Mouse (Mus musculus) ES-E14 (cell line): Measurements from ENCODE around the gene Shq1. TPM values are rescaled to one million over a fixed set of nuclear protein-coding genes. Genes with fewer than 3 reads are reported as not detected.

ENCODE experiments used
- DNase-seq: peaks from one replicate; pipeline ENCODE4 v3.0.0-alpha.2; 2013; ENCODE audit warnings: low read depth, low spot score
- H3K27ac ChIP-seq: 2 replicates; pipeline ENCODE4 v1.5.1; 2012; ENCODE audit warnings: low read depth, mild to moderate bottlenecking, low read length, moderate library complexity, mixed read lengths; ENCODE audit not compliant: poor library complexity, insufficient read depth, severe bottlenecking
- H3K36me3 ChIP-seq: 2 replicates; pipeline ENCODE4 v1.6.1; 2012; ENCODE audit warnings: mild to moderate bottlenecking, low read length, moderate library complexity, mixed read lengths; ENCODE audit not compliant: control insufficient read depth, poor library complexity, insufficient read depth, severe bottlenecking
- H3K4me1 ChIP-seq, 2 experiments: fragments of 150-350 bp in 1 of 2; sonication (generic) in 1 of 2; 2 replicates each; pipeline ENCODE4 v1.6.1; 2012; ENCODE audit warnings: low read length in 2 of 2, mild to moderate bottlenecking in 1 of 2, mixed read lengths in 1 of 2; ENCODE audit not compliant: control insufficient read depth in 2 of 2, insufficient read depth in 2 of 2, poor library complexity in 1 of 2
- H3K4me3 ChIP-seq, 2 experiments: fragments of 150-350 bp in 1 of 2; sonication (generic) in 1 of 2; 2 replicates each; pipeline ENCODE4 v1.5.1; 2012; ENCODE audit warnings: low read length in 2 of 2, low read depth in 1 of 2, mild to moderate bottlenecking in 1 of 2, mixed read lengths in 1 of 2; ENCODE audit not compliant: insufficient read depth in 1 of 2, poor library complexity in 1 of 2, severe bottlenecking in 1 of 2
- H3K9ac ChIP-seq: 2 replicates; pipeline ENCODE4 v1.6.1; 2012; ENCODE audit warnings: low read depth, mild to moderate bottlenecking, low read length, mixed read lengths; ENCODE audit not compliant: poor library complexity, insufficient read depth, severe bottlenecking
- H3K9me3 ChIP-seq: fragments of 150-350 bp; sonication (generic); 2 replicates; pipeline ENCODE4 v1.6.1; 2012; ENCODE audit warnings: low read depth, mild to moderate bottlenecking, low read length; ENCODE audit not compliant: control insufficient read depth, insufficient read depth
- CHD2 ChIP-seq: IDR thresholded peaks from 2 replicates; pipeline ENCODE4 v1.6.1; 2014; ENCODE audit warnings: mild to moderate bottlenecking, low read depth, low read length, inconsistent platforms
- HCFC1 ChIP-seq: IDR thresholded peaks from 2 replicates; pipeline ENCODE4 v1.6.1; 2012; ENCODE audit warnings: low read length, inconsistent platforms, borderline replicate concordance; ENCODE audit not compliant: insufficient read depth
- MAFK ChIP-seq: IDR thresholded peaks from 2 replicates; pipeline ENCODE4 v1.6.1; 2014; ENCODE audit warnings: mild to moderate bottlenecking, low read depth, low read length, inconsistent platforms; ENCODE audit not compliant: insufficient read depth
- ZC3H11A ChIP-seq: IDR thresholded peaks from 2 replicates; pipeline ENCODE4 v1.6.1; 2012; ENCODE audit warnings: low read depth, mild to moderate bottlenecking, inconsistent platforms, low read length, borderline replicate concordance
- ZNF384 ChIP-seq: IDR thresholded peaks from 2 replicates; pipeline ENCODE4 v1.6.1; 2012; ENCODE audit warnings: low read depth, low read length, inconsistent platforms
- in situ Hi-C, 2 experiments: fragments of 600-800 bp; cut with MboI; formaldehyde crosslinking; loops; one replicate each; pipeline ENCODE4 v1.15.1; 2025; ENCODE audit warnings: low sequenced_read_pairs in 2 of 2, inconsistent platforms in 1 of 2; ENCODE audit not compliant: unreplicated experiment in 2 of 2
- total RNA-seq: library from RNA; depleted of rRNA; stranded (reverse); fragments of 300-350 nt; gene quantifications from 2 replicates; pipeline ENCODE4 v1.2.3, GENCODE M21; 2012

Gene Shq1
- total RNA-seq, 1 experiment = 25.1 TPM

DNA sequence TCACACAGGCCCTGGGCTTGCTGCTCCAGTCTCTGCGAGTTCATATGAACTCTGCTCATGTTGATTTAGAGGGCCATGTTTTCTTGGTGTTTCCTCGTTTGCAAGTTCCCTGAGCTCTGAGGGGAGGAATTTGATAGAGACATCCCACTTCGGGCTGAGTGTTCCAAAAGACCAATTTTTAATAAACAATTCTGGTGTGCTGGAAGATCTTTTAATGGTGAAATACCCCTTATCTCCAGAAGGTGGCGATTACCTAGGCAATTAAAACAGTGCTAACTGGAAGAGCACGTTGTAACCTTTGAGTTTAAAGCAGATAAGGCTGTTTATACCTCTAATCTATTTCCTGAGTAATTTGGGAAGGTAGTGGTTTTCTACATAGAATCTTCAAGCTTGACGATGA lies 4.0 kb upstream of the Shq1 start:
- in situ Hi-C loops = loop anchor here in 1 of 2 experiments (10.0 kb wide), 1 partner anchor 200 kb away; no protein-coding TSS in a partner anchor
- DNase-seq = peak; percentile 29

DNA sequence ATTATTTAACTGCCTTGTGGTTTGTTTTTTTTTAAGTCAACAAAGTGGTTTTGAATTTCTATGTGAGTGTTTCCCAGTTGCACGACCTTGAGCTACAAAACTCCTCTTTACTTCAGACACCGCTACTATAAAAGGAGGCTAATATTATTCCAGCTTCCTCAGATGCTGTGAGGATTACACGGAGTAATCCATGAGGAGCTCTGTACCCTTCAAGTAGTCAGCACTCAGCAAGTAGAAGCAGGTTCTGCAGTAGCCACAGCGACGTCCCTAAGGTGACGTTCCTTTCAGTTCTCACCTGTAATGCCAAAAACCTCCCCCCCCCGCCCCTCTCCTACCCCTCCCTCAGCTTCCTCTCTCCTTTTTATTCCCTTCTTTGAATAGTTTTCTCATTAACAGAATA lies 444 bp upstream of the Shq1 start:
- no peak overlapping the region for H3K9ac ChIP-seq
- 0 out of 4 replicates have a peak, but pooled peaks cover 0 to 2% of the 10 kb centered on the region in 2 experiments for H3K4me1 ChIP-seq
- H3K36me3 ChIP-seq = no peaks in the 10 kb centered on the region; the same call in 1 of the 2 replicates
- in situ Hi-C loops = loop anchor here in 1 of 2 experiments (10.0 kb wide), 1 partner anchor 203 kb away; no protein-coding TSS in a partner anchor
- peak overlapping the region; percentile 86 to 98; a peak in 3 of 4 replicates for H3K4me3 ChIP-seq
- TF ChIP-seq ZNF384 (no peak), MAFK (no peak), ZC3H11A (no peak), HCFC1 (no peak), CHD2 (no peak)
- DNase-seq = no peak
- no peak overlapping the region for H3K27ac ChIP-seq
- H3K9me3 ChIP-seq = no peaks in the 10 kb centered on the region

More for the DNA sequence above, 4.0 kb upstream of the Shq1 start:
- 0 out of 4 replicates have a peak, but pooled peaks cover 0 to 2% of the 10 kb centered on the region in 2 experiments for H3K4me1 ChIP-seq
- TF ChIP-seq ZNF384 (no peak), HCFC1 (no peak), ZC3H11A (no peak), CHD2 (no peak), MAFK (no peak)
- no peak overlapping the region for H3K9ac ChIP-seq
- H3K4me3 ChIP-seq = no peak overlapping the region
- no peaks in the 10 kb centered on the region for H3K9me3 ChIP-seq
- no peaks in the 10 kb centered on the region for H3K36me3 ChIP-seq
- no peak overlapping the region for H3K27ac ChIP-seq

DNA sequence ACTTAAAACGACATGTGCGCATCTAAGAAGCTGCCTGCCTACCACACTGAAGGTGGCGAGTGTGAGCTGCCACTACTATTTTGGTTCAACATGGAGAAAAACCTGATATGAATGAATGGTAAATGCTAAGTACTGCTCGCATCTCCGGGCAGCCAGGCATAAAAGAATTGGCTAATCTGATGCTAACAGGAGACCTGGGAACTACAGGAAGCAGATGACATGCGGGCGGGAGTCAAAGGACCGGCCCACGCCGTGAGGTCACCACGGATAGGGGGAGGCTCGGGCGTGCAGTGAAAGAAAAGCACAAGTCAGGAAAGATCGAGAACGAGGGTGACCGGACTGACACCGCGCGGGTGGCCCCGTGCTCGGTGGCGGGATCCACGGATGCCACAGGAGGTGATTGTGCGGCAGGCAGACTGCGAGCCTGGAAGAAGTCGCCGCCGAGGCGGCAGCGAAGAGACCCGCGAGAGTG lies 551 bp downstream of the Shq1 start:
- Histone ChIP-seq H3K27ac (no peak overlapping the region), H3K4me1 (0 out of 4 replicates have a peak, but pooled peaks cover 0 to 2% of the 10 kb centered on the region in 2 experiments), H3K9ac (peak overlapping the region; percentile 95), H3K9me3 (no peaks in the 10 kb centered on the region), H3K4me3 (peak overlapping the region; percentile 86 to 98), H3K36me3 (no peaks in the 10 kb centered on the region; the same call in 1 of the 2 replicates)
- in situ Hi-C loops = loop anchor here in 1 of 2 experiments (10.0 kb wide), 1 partner anchor 204 kb away; no protein-coding TSS in a partner anchor
- TF ChIP-seq ZC3H11A (no peak), HCFC1 (no peak)
- peak; percentile 13 for DNase-seq

DNA sequence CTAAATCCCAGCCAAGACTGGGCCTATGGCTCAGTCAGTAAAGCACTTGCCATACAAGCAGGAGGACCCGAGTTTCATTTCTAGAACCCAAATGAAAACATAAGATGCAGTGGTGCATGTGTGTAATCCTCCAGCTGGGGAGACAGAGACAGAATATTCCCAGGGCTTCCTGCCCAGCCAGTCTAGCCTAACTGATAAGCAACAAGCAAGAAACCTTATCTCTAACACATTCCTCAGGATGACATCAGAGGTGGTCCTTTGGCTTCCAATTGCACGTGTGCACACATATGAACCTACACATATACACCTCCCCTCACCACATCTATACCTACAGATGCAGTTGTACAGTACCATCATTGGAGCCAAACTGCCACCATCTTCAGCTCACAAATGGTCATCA lies 2.1 kb downstream of the Shq1 start:
- Histone ChIP-seq H3K36me3 (peaks cover 10% of the 10 kb centered on the region), H3K9me3 (no peaks in the 10 kb centered on the region), H3K4me1 (0 out of 4 replicates have a peak, but pooled peaks cover 0 to 2% of the 10 kb centered on the region in 2 experiments), H3K27ac (no peak overlapping the region), H3K9ac (no peak overlapping the region), H3K4me3 (no peak overlapping the region)
- in situ Hi-C loops = no loop called here
- TF ChIP-seq HCFC1 (no peak), MAFK (no peak), ZNF384 (no peak)
- no peak for DNase-seq

DNA sequence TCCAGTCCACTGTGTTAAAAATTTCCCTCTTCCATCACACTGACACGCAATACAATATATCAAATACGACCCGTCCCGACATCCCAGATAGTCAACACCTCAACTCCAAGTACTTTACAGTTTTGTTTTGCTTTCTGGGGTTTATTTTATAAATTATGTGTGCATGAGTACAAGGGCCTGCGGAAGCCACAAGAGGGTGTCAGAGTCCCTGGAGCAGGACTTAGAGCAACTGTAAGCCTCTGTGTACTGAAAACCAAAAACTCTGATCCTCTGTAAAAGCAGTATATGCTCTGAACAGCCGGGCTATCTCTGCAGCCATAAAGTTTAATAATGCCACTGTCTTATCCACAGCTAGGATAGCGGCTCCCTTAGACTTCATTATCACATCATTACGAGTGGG lies 3.3 kb downstream of the Shq1 start:
- Histone ChIP-seq H3K27ac (no peak overlapping the region), H3K4me3 (no peak overlapping the region), H3K4me1 (0 out of 4 replicates have a peak, but pooled peaks cover 0 to 2% of the 10 kb centered on the region in 2 experiments), H3K9ac (no peak overlapping the region), H3K9me3 (no peaks in the 10 kb centered on the region), H3K36me3 (peaks cover 10% of the 10 kb centered on the region)
- DNase-seq = no peak
- in situ Hi-C loops = no loop called here
- TF ChIP-seq CHD2 (no peak), MAFK (no peak), HCFC1 (no peak), ZC3H11A (no peak), ZNF384 (no peak)
